Mouse (Mus musculus): ENCODE measurements around the gene Pkib.

Gene Pkib

DNA sequence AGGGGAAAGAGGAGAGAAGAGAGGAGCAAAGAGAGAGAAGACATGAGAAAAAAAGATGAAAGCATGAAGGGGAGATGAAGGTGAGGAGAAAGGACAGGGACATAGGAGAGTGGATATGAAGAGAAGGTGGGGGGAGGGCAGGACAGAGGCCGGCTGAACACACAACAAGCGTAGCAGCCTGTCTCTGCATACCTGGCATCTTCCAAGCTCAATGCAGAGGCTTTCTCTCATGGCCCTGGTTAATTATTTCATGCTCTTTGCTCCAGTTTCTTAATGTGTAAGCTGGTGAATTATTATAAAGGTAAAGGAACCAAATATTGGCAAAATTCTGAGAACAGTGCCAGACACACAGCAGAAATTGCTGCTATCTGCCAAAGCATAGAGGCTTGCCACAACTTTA is 109.6 kb downstream of the Pkib start:
- peak; percentile 76 for DNase-seq

DNA sequence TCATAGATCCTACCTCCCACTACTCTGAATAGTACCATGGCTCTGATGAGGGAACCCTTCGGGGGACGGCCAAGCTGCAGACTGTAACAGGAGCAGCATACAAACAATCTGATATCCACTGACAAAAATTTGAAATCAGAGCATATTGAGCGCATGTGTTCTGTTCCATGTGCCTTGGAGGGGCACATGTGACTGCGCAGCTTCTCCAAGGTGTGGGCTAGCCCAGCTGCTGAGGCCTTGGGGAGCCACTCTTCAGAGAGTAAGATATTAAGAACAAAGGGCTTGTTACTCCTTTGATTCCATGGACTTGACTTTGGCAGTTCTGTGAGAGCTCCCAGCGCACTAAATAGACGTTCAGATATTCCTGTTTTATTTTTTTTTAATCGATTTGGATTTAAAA is 111.3 kb downstream of the Pkib start:
- no peak for DNase-seq

GRCm38 (mm10) chr10:57743606-57744016 is 111.8 kb downstream of the Pkib start:
- peak; percentile 78 for DNase-seq

DNA sequence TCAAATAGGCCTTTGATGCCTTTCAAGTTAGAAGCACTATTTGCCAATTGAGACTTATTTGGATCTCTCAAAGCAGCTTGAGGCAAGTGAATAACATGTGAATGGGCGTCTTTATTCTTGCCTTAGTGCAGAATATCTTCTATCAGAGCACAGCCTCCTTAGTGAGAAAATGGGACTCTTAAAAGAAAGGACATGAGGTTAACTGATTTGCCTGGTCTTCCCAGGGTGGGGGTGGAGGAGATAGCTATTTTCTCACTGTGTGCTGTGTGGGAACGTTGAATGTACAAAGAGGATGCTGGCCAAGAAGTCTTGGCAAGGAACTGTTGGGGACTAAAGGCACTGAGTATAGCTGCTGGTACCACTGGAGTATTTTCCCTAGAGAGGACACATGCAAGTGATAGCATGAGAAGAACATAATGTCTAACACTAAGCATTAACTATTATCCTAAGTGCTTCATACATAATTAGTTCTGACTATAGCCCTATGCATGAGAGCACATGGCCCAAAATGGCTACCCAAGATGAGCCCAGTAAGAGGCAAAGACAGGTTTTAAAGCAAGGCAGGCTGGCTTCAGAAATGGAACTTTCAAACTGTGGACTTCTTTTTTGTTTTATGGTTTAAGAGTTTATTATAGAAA is 112.5 kb downstream of the Pkib start:
- no peak for DNase-seq

DNA sequence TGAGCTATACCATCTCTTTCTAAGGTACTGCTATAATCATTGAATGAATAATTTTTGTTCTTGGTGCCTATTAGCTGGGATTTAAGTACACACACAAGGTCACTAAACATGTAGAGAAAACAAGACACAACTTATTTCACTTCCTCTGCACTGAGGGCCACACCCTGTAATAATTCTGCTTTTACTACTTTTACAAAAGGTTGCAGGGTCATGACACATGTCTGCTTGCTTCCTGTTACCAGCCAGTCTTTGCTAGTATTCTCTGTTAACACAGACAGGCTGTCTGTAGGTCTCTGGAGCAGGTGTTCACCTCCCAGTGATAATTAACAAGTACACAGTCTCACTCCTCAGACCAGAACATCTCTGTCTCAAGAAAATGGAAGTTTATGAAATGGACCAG is 113.7 kb downstream of the Pkib start:
- no peak for DNase-seq

DNA sequence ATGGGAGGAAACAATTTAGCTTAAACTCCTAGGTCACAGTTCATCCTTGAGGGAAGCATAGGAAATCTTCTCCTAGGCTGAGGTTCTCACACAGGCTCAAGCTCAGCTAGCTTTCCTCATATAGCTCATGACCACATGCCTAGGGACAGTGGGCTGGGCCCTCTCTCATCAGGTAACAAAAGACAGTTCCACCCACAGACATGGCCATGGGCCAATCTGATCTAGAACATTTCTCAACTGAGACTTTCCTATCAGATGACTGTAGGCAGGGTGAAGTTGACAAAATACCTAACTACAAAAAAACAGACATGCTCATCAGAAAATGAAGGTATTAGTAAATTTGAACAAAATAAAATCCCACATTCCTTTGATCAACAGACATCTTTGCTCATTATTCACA is 115.3 kb downstream of the Pkib start:
- no peak for DNase-seq

- DNase-seq: no peak
These were observed 121.6 kb downstream of the Pkib start for GRCm38 (mm10) chr10:57753343-57753742.

DNA sequence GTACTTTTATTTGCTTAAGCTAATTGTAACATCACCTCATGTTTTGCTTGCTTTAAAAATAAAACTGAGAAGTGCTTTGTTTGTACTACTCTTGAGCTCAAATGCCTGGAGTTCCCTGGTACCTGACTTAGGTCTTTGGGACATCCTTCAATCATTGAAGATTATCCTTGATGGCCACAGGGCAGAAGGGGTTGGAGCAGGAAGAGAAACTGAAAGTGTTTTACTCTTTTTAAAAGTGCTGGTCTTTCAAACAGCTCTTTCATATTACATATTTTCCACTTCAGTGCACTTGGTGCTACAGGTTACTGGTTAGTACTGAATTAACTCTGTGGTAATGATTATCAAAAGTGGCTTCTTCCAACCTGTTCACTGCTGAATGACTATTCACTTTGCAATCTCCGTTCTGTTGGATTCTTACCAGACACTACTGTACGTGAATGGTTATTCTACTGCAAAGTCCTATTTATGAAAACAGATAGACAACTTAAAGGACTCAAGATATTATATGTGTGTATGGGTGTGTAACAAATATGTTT is 123.5 kb downstream of the Pkib start:
- peak; percentile 51 for DNase-seq

- DNase-seq: no peak
These were observed 127.2 kb downstream of the Pkib start for GRCm38 (mm10) chr10:57758999-57759398.

GRCm38 (mm10) chr10:57760694-57761093 is 128.9 kb downstream of the Pkib start:
- no peak for DNase-seq

GRCm38 (mm10) chr10:57763044-57763443 is 131.3 kb downstream of the Pkib start:
- DNase-seq: no peak

GRCm38 (mm10) chr10:57783289-57784130 is 151.7 kb downstream of the Pkib start:
- DNase-seq: no peak

DNA sequence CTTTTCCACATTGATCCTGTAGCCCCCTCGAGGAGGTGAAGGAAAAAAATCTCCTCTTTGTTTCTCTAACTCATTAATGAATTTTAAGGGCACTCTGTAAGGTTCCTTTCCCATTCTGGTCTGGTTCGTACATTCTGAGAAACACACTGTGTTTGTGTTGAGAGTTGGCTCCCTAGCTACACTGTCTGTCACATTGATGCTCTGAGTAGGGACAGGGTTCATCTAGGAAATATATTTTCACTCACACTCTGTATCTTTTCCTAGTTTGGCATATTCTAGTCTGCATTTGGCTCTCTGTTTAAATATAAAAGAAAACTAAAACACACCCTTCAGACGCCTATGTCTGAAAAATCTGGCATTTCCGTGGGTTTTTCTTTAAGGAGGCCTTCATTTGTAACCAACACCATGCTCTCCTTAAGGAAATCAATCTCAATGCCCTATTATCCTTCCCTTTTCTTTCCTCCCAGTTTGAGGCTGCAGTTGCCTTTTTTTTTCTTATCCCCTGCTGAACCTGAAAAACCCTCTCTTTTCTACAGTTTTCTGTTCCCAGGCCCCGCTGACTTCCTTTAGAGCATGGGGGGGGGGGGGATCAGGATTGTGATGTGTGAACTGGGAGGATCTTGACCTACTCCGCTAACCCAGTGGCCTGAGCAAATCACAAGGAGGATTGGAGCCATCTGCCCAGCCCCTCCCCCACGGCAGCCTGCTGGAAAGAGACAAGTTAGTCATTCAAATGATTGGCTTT is 152.5 kb downstream of the Pkib start:
- DNase-seq: peak; percentile 90

DNA sequence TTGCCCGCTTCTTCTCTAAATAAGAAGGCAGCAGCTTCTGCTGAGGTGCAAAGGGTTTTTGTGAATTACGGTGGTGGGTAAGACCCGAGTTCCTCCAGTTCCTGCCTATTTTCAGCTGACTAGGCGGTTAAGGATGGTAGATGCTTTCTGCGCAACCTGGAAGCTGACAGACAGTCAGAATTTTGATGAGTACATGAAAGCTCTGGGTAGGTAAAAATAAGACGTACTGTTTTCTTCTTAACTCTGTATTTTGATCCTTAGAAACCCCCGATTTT is 153.0 kb downstream of the Pkib start, which contains the start of gene Fabp7:
Fabp7 (plus strand) TSS at position 6 of the 275 bp plus-strand sequence.
- no peak for DNase-seq

GRCm38 (mm10) chr10:57785552-57785951 is 153.8 kb downstream of the Pkib start:
- DNase-seq: no peak

All from kidney, adult 9 months (tissue).